Mouse (Mus musculus) heart, embryonic 11.5 days (tissue): Measurements from ENCODE around the gene Pgap2. TPM values are rescaled to one million over a fixed set of nuclear protein-coding genes. Genes with fewer than 3 reads are reported as not detected.

Experiments used
- ATAC-seq: fragments of 200-750 bp; cut with Nextera tagmentation; replicated peaks from 2 replicates; pipeline ENCODE4 v1.8.0; 2017; ENCODE audit warnings: moderate library complexity; ENCODE audit not compliant: insufficient number of reproducible peaks, low FRiP score, low TSS enrichment
- H3K27ac ChIP-seq: fragments of 300-500 bp; sonication (generic); 2 replicates; pipeline ENCODE4 v1.5.1; 2014; ENCODE audit warnings: mild to moderate bottlenecking, low read depth, low read length
- H3K27me3 ChIP-seq: fragments of 300-500 bp; sonication (generic); 2 replicates; pipeline ENCODE4 v1.6.1; 2014; ENCODE audit warnings: mild to moderate bottlenecking, low read length, mixed read lengths; ENCODE audit not compliant: control insufficient read depth, insufficient read depth
- H3K36me3 ChIP-seq: fragments of 300-500 bp; sonication (generic); 2 replicates; pipeline ENCODE4 v1.6.1; 2014; ENCODE audit warnings: mild to moderate bottlenecking, low read length, moderate library complexity, mixed read lengths; ENCODE audit not compliant: control insufficient read depth, insufficient read depth
- H3K4me1 ChIP-seq: fragments of 300-500 bp; sonication (generic); 2 replicates; pipeline ENCODE4 v1.6.1; 2014; ENCODE audit warnings: low read length; ENCODE audit not compliant: control insufficient read depth, insufficient read depth
- H3K4me2 ChIP-seq: fragments of 300-500 bp; sonication (generic); 2 replicates; pipeline ENCODE4 v1.6.1; 2014; ENCODE audit warnings: mild to moderate bottlenecking, moderate library complexity
- H3K4me3 ChIP-seq: fragments of 300-500 bp; sonication (generic); 2 replicates; pipeline ENCODE4 v1.5.1; 2014; ENCODE audit warnings: low read depth, low read length
- H3K9ac ChIP-seq: fragments of 300-500 bp; sonication (generic); 2 replicates; pipeline ENCODE4 v1.6.1; 2014; ENCODE audit warnings: mild to moderate bottlenecking, low read depth, low read length, moderate library complexity
- H3K9me3 ChIP-seq: fragments of 300-500 bp; sonication (generic); replicated peaks from 2 replicates; pipeline ENCODE4 v1.6.1; 2016; ENCODE audit warnings: low read length; ENCODE audit not compliant: control insufficient read depth
- WGBS: fragments of 180-500 bp; shearing (Covaris S2); extraction: QIAGEN DNeasy Blood & Tissue Kit; methylation state at CpG from one replicate; pipeline ENCODE4 v1.1.7; 2014; ENCODE audit not compliant: insufficient replicate concordance; 5-methylcytosine and 5-hydroxymethylcytosine counted together
- polyA plus RNA-seq: library from polyadenylated mRNA; unstranded; fragments of >200 nt; fragmentation: Nextera tagmentation; extraction: Ambion mirVana; gene quantifications from 2 replicates; pipeline ENCODE4 v1.2.1, GENCODE M21; 2014

Gene Pgap2
- polyA plus RNA-seq, 1 experiment from 2014 or later, result 53.5 TPM

DNA sequence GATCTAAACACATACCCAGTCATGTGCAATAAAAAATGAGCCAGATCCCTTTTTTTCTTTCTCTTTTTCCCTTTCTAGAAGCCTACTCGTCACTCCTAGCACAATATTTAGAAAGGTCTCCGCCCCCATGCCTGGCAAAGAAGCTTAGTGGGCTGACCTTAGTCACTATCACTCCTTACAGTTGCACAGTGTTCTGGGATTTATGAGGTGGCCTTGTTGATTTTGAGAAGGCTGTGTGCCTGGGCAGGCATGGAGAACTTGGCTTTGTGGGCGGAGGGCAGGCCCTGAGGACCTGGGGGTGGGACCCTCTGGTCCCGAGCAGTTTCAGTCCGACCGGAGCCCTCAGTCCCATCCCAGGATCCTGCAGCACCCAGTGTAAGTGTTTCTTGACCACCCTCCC lies 19.8 kb downstream of the Pgap2 start:
- Histone ChIP-seq H3K27me3 (no peaks in the 10 kb centered on the region), H3K4me3 (no peak overlapping the region), H3K9me3 (no peaks in the 10 kb centered on the region), H3K4me1 (no peaks in the 10 kb centered on the region; the same call in 1 of the 2 replicates), H3K36me3 (no peaks in the 10 kb centered on the region), H3K9ac (no peak overlapping the region), H3K4me2 (no peak overlapping the region), H3K27ac (no peak overlapping the region)
- WGBS, result 87% methylated on average over 6 of the region's 6 CpGs
- no peak for ATAC-seq

DNA sequence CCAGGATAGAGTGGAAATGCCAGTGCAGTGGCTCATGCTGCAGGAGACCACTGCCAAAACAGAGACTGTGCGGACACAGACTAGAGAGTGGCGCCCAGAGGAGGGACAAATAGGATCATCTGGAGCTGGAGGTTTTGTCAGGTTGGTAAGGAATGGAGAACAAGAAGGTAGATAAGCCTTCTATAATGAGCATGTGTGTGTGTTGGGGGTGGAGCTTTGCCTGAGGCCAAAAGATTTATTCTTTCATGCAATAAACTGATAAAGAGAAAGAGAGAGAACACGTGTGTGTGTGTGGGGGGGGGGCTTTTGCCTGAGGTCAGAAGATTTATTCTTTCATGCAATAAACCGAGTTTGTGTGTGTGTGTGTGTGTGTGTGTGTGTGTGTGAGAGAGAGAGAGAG lies 23.1 kb downstream of the Pgap2 start:
- ATAC-seq, result no peak
- Histone ChIP-seq H3K27ac (no peak overlapping the region), H3K9me3 (no peaks in the 10 kb centered on the region), H3K4me3 (no peak overlapping the region), H3K36me3 (peaks cover 13% of the 10 kb centered on the region), H3K4me1 (no peaks in the 10 kb centered on the region), H3K27me3 (no peaks in the 10 kb centered on the region), H3K9ac (no peak overlapping the region), H3K4me2 (no peak overlapping the region)
- WGBS, result 79% methylated on average over 4 of the region's 4 CpGs

DNA sequence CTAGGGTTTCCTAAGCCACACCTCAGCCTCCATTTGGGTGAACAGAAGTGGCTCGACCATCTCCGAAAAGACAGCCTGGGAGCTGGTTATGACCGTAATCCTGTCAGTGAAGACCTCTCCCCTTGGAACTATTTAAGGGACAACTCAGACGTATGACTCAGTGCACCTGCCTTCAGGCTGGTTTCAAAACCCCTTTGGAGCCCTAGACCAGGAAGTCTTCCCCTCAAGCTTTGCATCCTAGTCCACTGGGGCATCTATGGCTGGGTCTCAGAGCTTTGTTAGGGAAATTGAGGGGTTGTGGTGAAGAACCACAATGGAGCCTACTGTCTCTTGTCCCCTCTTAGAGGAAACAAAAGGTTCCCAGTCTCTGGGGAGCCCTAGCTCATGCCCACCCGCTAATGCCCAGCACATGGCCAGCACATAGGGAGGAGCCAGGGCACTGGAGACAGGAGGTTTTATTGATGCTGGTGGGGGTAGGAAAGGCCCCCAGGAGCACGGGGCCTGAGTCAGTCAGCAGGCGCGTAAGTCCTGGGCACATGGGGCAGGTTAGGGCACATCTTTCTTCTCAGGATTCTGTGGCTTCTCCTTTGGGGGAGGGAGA lies 28.8 kb downstream of the Pgap2 start:
- WGBS, result 91% methylated on average over 8 of the region's 8 CpGs
- Histone ChIP-seq H3K27ac (no peak overlapping the region), H3K9me3 (no peaks in the 10 kb centered on the region), H3K4me2 (no peak overlapping the region), H3K36me3 (peaks cover 31% of the 10 kb centered on the region), H3K27me3 (no peaks in the 10 kb centered on the region), H3K4me3 (no peak overlapping the region), H3K9ac (no peak overlapping the region), H3K4me1 (peaks cover 17% of the 10 kb centered on the region)
- ATAC-seq, result no peak

DNA sequence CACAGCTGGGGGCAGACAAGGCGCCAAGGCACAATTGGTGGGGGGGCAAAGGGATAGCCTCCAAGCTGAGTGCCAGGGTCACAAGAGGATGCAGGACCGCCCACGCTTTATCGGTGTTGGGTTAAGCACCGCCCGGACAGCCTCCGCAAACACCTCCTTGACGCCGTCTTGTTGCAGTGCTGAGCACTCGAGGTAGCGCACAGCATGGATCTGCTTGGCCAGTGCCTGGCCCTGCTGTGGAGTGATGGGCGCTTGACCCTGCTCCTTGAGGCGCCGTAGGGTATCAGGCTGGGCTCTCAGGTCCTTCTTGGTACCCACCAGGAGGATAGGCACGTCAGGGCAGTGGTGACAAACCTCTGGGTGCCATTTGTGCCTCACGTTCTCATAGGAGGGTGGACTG lies 29.6 kb downstream of the Pgap2 start:
- Histone ChIP-seq H3K9ac (no peak overlapping the region), H3K36me3 (peaks cover 31% of the 10 kb centered on the region), H3K4me2 (no peak overlapping the region), H3K27ac (no peak overlapping the region), H3K4me1 (peaks cover 25% of the 10 kb centered on the region), H3K9me3 (no peaks in the 10 kb centered on the region), H3K4me3 (no peak overlapping the region), H3K27me3 (no peaks in the 10 kb centered on the region)
- 82% methylated on average over 16 of the region's 16 CpGs for WGBS
- no peak for ATAC-seq

DNA sequence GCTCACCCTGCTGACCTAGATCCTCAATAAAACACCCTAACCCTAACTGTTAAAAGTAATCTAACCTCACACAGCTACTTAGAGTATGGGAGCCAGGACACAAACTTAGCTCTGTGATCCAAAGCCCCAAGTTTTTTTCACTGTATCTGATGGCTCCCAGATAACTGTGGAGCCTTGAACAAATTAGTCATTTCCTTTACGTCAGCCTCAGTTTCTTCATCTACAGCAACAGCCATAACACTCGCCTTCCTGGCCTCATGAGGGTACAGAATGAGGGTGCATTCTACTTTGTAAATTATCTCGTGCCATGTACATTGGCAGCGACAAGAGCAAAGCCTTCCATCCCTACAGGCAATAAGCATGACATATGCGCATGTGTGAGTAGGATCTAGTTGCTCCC lies 32.4 kb downstream of the Pgap2 start:
- H3K27ac ChIP-seq, result no peak overlapping the region
- H3K9ac ChIP-seq, result no peak overlapping the region
- WGBS, result 77% methylated on average over 5 of the region's 5 CpGs
- no peaks in the 10 kb centered on the region for H3K27me3 ChIP-seq
- ATAC-seq, result no peak
- peaks cover 53% of the 10 kb centered on the region for H3K4me1 ChIP-seq
- no peak overlapping the region for H3K4me3 ChIP-seq
- no peaks in the 10 kb centered on the region for H3K9me3 ChIP-seq
- no peak overlapping the region for H3K4me2 ChIP-seq
- H3K36me3 ChIP-seq, result peaks cover 20% of the 10 kb centered on the region

DNA sequence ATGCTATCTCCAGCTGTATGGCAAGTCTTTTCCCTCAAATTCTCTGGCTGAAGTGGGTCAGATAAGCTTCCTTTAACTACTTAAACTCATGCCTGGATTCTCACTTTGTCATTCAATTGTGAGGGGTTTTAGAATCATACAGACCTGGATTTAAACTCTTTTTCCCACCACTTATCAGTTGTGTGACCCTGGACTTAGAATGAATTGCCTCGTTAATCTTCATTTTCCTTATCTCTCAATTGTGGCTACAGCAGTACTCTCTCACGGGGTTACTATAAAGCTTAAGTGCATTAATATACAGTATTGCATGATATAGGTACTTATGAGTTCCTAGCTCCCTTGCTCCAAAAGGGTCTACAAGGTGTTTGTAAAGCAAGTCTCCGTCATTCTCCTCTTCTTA lies 32.9 kb downstream of the Pgap2 start:
- Histone ChIP-seq H3K9ac (no peak overlapping the region), H3K4me2 (no peak overlapping the region), H3K36me3 (peaks cover 18% of the 10 kb centered on the region), H3K4me3 (no peak overlapping the region), H3K4me1 (peaks cover 58% of the 10 kb centered on the region), H3K27me3 (no peaks in the 10 kb centered on the region), H3K27ac (no peak overlapping the region), H3K9me3 (no peaks in the 10 kb centered on the region)
- ATAC-seq, result no peak
- WGBS, result 46% methylated on average over 3 of the region's 3 CpGs

DNA sequence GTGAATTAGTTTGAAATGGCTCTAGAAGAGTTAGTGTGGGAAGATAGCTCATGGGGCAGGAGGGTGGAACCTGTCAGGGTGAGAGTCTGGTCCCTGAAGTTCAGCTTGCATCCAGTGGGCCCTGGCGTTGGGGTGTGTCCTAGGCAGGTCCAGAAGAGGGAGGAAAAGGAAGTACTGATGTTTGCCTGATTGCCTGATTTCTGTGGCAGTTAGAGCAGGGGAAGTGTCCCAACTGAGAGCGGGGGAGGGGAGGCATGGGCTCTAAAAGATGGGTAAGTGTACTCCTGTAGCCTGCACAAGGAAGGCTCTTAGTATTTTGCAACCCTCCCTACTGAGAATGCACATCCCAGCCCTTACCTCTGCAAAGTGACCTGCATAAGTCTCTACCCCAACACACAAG lies 33.9 kb downstream of the Pgap2 start:
- Histone ChIP-seq H3K27me3 (no peaks in the 10 kb centered on the region), H3K4me3 (no peak overlapping the region), H3K4me1 (peaks cover 68% of the 10 kb centered on the region), H3K36me3 (peaks cover 16% of the 10 kb centered on the region), H3K27ac (no peak overlapping the region), H3K9ac (no peak overlapping the region), H3K4me2 (no peak overlapping the region), H3K9me3 (no peaks in the 10 kb centered on the region)
- ATAC-seq, result no peak
- 57% methylated on average over 2 of the region's 2 CpGs for WGBS

DNA sequence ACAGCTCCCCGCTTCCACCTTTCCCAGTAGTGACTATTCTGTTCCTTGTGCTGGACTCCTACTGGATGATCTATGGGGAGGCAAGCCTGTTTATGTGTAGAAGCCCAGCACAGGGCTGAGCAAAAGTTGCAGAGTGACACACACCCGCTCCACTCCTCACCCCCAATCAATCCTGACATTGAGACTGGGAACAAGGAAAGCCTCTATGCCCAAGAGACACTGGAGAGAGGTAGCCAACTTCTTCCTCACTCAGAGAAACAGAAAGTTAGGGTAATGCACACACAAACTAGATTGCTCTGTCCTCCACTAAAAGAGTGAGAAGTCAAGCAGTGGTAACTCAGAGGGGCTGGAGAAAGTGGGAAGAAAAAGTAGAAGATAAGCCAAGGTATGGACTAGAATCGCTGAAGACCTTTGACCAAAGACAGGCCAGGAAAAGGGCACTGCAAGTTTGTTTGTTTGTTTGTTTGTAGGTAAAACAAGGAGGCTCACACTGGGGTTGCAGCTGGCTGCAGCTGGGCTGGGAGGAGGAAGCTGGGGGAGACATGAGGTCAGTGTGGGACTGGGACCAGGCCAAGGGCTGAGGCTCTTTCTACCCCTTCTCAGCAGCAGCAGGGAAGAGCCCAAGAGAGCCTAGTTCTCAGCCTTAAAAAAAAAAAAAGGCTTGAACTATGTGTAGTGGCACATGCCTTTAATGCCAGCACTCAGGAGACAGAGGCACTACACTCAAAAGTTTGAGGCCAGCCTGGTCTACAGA lies 35.0 kb downstream of the Pgap2 start:
- H3K9ac ChIP-seq, result no peak overlapping the region
- no peaks in the 10 kb centered on the region for H3K9me3 ChIP-seq
- WGBS, result 73% methylated on average over 3 of the region's 3 CpGs
- ATAC-seq, result no peak
- no peak overlapping the region for H3K4me3 ChIP-seq
- H3K4me2 ChIP-seq, result no peak overlapping the region
- H3K27me3 ChIP-seq, result no peaks in the 10 kb centered on the region
- no peak overlapping the region for H3K27ac ChIP-seq
- peaks cover 69% of the 10 kb centered on the region for H3K4me1 ChIP-seq
- peaks cover 7% of the 10 kb centered on the region for H3K36me3 ChIP-seq

DNA sequence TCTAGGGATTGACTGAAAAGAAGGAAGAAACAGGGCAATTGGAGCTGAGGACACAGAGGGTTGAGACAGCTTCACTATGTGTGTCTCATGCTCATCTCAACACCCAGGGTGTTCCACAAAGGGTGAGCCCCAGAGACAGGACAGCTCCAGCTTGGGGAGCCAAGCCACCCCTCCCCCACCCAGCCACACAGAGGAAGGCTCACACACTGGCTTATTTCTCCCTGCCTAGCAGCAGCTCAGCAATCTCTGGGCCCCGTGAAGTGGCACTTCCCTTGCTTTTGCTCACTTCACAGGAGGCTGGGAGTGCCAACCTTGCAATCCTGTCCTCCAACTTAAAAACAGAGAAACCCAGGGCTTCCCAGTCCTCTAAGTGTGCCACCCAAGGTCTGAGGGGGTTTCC lies 35.8 kb downstream of the Pgap2 start:
- Histone ChIP-seq H3K4me2 (peak overlapping the region; percentile 11), H3K27me3 (no peaks in the 10 kb centered on the region), H3K27ac (0 out of 2 replicates have a peak overlapping the region, but pooled peaks have one; percentile 12), H3K9me3 (no peaks in the 10 kb centered on the region), H3K4me1 (peaks cover 69% of the 10 kb centered on the region), H3K4me3 (no peak overlapping the region), H3K36me3 (peaks cover 4% of the 10 kb centered on the region), H3K9ac (peak overlapping the region; percentile 50)
- no peak for ATAC-seq
- 7% methylated on average over 1 of the region's 1 CpGs for WGBS
